Mouse (Mus musculus): ENCODE data around the gene Got2. TPM values are rescaled to one million over a fixed set of nuclear protein-coding genes. Genes with fewer than 3 reads are reported as not detected.
A peak's percentile ranks its signal among the peaks of the same experiment; 100 is the strongest.

The Got2 gene
- 59.5 and 62.0 TPM in 2 replicates for polyA plus RNA-seq (2014; fragmentation: Nextera tagmentation; extraction: Ambion mirVana)

GRCm38 (mm10) chr8:95888285-95889136 is at the start of gene Got2:
Gene Got2 (minus strand): TSS chr8:95888547.
- Histone ChIP-seq H3K4me1 (ENCODE audit: insufficient read depth) (peaks cover 4% of the 10 kb centered on the region; the same call in 1 of the 2 replicates), H3K4me3 (ENCODE audit: low read depth, low read length) (peak within 1 kb of the TSS; percentile 86), H3K9me3 (ENCODE audit: low read depth, low read length) (no peaks in the 10 kb centered on the region), H3K27ac (ENCODE audit: low read depth) (peak within 1 kb of the TSS; percentile 65; the same call in 1 of the 2 replicates), H3K9ac (peak within 1 kb of the TSS; percentile 76), H3K27me3 (ENCODE audit: insufficient read depth, low read length) (no peaks in the 10 kb centered on the region), H3K36me3 (ENCODE audit: insufficient read depth) (no peaks in the 10 kb centered on the region), H3K4me2 (peak within 1 kb of the TSS; percentile 84)
- ATAC-seq (ENCODE audit: insufficient read depth), result peak; percentile 89
- WGBS, result 7% methylated on average over 31 of the region's 31 CpGs
- DNase-seq, result peak; percentile 95
- peak; percentile 92 for TF ChIP-seq CTCF (IDR thresholded peaks at IDR 0.05; ENCODE audit: low read depth)

GRCm38 (mm10) chr8:95932841-95933240 is 44.5 kb upstream of the Got2 start:
- ATAC-seq (ENCODE audit: insufficient read depth), result no peak
- Histone ChIP-seq H3K36me3 (ENCODE audit: insufficient read depth) (no peaks in the 10 kb centered on the region), H3K4me2 (no peak overlapping the region), H3K9ac (no peak overlapping the region), H3K9me3 (ENCODE audit: low read depth, low read length) (no peaks in the 10 kb centered on the region), H3K4me3 (ENCODE audit: low read depth, low read length) (no peak overlapping the region), H3K27ac (ENCODE audit: low read depth) (no peak overlapping the region), H3K27me3 (ENCODE audit: insufficient read depth, low read length) (no peaks in the 10 kb centered on the region), H3K4me1 (ENCODE audit: insufficient read depth) (no peaks in the 10 kb centered on the region)
- WGBS, result 92% methylated on average over 5 of the region's 5 CpGs
- no peak for TF ChIP-seq CTCF (IDR thresholded peaks at IDR 0.05; ENCODE audit: low read depth)
- DNase-seq, result no peak

GRCm38 (mm10) chr8:95929821-95930220 is 41.5 kb upstream of the Got2 start:
- Histone ChIP-seq H3K27ac (ENCODE audit: low read depth) (no peak overlapping the region), H3K27me3 (ENCODE audit: insufficient read depth, low read length) (no peaks in the 10 kb centered on the region), H3K9ac (no peak overlapping the region), H3K4me1 (ENCODE audit: insufficient read depth) (no peaks in the 10 kb centered on the region), H3K4me2 (no peak overlapping the region), H3K4me3 (ENCODE audit: low read depth, low read length) (no peak overlapping the region), H3K9me3 (ENCODE audit: low read depth, low read length) (no peaks in the 10 kb centered on the region), H3K36me3 (ENCODE audit: insufficient read depth) (no peaks in the 10 kb centered on the region)
- DNase-seq (no peak), ATAC-seq (ENCODE audit: insufficient read depth) (no peak)
- WGBS, result 58% methylated on average over 4 of the region's 4 CpGs
- no peak for TF ChIP-seq CTCF (IDR thresholded peaks at IDR 0.05; ENCODE audit: low read depth)

- DNase-seq, result peak; percentile 52
- no peaks in the 10 kb centered on the region for H3K4me1 ChIP-seq (ENCODE audit: insufficient read depth)
These were observed 27.8 kb upstream of the Got2 start for GRCm38 (mm10) chr8:95916106-95916505.

GRCm38 (mm10) chr8:95914905-95915643 is 26.7 kb upstream of the Got2 start:
- peak; percentile 83 for ATAC-seq (ENCODE audit: insufficient read depth)
- H3K4me1 ChIP-seq (ENCODE audit: insufficient read depth), result no peaks in the 10 kb centered on the region
- H3K4me3 ChIP-seq (ENCODE audit: low read depth, low read length), result no peak overlapping the region
- no peaks in the 10 kb centered on the region for H3K27me3 ChIP-seq (ENCODE audit: insufficient read depth, low read length)
- H3K4me2 ChIP-seq, result no peak overlapping the region
- no peaks in the 10 kb centered on the region for H3K36me3 ChIP-seq (ENCODE audit: insufficient read depth)
- peak; percentile 92 for DNase-seq
- H3K9me3 ChIP-seq (ENCODE audit: low read depth, low read length), result no peaks in the 10 kb centered on the region
- no peak overlapping the region for H3K9ac ChIP-seq
- WGBS, result 7% methylated on average over 7 of the region's 7 CpGs
- peak; percentile 92 for TF ChIP-seq CTCF (IDR thresholded peaks at IDR 0.05; ENCODE audit: low read depth)
- no peak overlapping the region for H3K27ac ChIP-seq (ENCODE audit: low read depth)

More at GRCm38 (mm10) chr8:95916106-95916505, 27.8 kb upstream of the Got2 start:
- no peaks in the 10 kb centered on the region for H3K9me3 ChIP-seq (ENCODE audit: low read depth, low read length)
- no peaks in the 10 kb centered on the region for H3K27me3 ChIP-seq (ENCODE audit: insufficient read depth, low read length)
- H3K27ac ChIP-seq (ENCODE audit: low read depth), result no peak overlapping the region
- WGBS, result 4% methylated on average over 9 of the region's 9 CpGs
- peak overlapping the region; percentile 16 for H3K4me3 ChIP-seq (ENCODE audit: low read depth, low read length)
- TF ChIP-seq CTCF (IDR thresholded peaks at IDR 0.05; ENCODE audit: low read depth), result no peak
- H3K9ac ChIP-seq, result no peak overlapping the region
- peak overlapping the region; percentile 61 for H3K4me2 ChIP-seq
- peak; percentile 62; the same call in 1 of the 2 replicates for ATAC-seq (ENCODE audit: insufficient read depth)
- H3K36me3 ChIP-seq (ENCODE audit: insufficient read depth), result no peaks in the 10 kb centered on the region

GRCm38 (mm10) chr8:95911240-95911639 is 22.9 kb upstream of the Got2 start:
- H3K4me2 ChIP-seq, result no peak overlapping the region
- no peaks in the 10 kb centered on the region for H3K27me3 ChIP-seq (ENCODE audit: insufficient read depth, low read length)
- no peak overlapping the region for H3K27ac ChIP-seq (ENCODE audit: low read depth)
- no peak overlapping the region for H3K4me3 ChIP-seq (ENCODE audit: low read depth, low read length)
- DNase-seq (peak; percentile 53), ATAC-seq (ENCODE audit: insufficient read depth) (no peak)
- no peaks in the 10 kb centered on the region for H3K9me3 ChIP-seq (ENCODE audit: low read depth, low read length)
- H3K36me3 ChIP-seq (ENCODE audit: insufficient read depth), result no peaks in the 10 kb centered on the region
- H3K4me1 ChIP-seq (ENCODE audit: insufficient read depth), result no peaks in the 10 kb centered on the region
- TF ChIP-seq CTCF (IDR thresholded peaks at IDR 0.05; ENCODE audit: low read depth), result no peak
- H3K9ac ChIP-seq, result no peak overlapping the region
- WGBS, result 57% methylated on average over 5 of the region's 5 CpGs

GRCm38 (mm10) chr8:95907885-95908284 is 19.5 kb upstream of the Got2 start:
- TF ChIP-seq CTCF (IDR thresholded peaks at IDR 0.05; ENCODE audit: low read depth), result no peak
- ATAC-seq (ENCODE audit: insufficient read depth) (no peak), DNase-seq (no peak)
- H3K4me2 ChIP-seq, result no peak overlapping the region
- H3K9ac ChIP-seq, result no peak overlapping the region
- H3K36me3 ChIP-seq (ENCODE audit: insufficient read depth), result no peaks in the 10 kb centered on the region
- no peaks in the 10 kb centered on the region for H3K27me3 ChIP-seq (ENCODE audit: insufficient read depth, low read length)
- 73% methylated on average over 11 of the region's 11 CpGs for WGBS
- no peak overlapping the region for H3K4me3 ChIP-seq (ENCODE audit: low read depth, low read length)
- H3K4me1 ChIP-seq (ENCODE audit: insufficient read depth), result no peaks in the 10 kb centered on the region
- no peak overlapping the region for H3K27ac ChIP-seq (ENCODE audit: low read depth)
- H3K9me3 ChIP-seq (ENCODE audit: low read depth, low read length), result no peaks in the 10 kb centered on the region
